ENCODE assay signal across 8 mouse cellular contexts in genomic region chr5:3802433-3803291, GRCm38 (mm10). TPM values are rescaled to one million over a fixed set of nuclear protein-coding genes. Genes with fewer than 3 reads are reported as not detected.
DNase-seq lines count a peak whose midpoint lies in the region; ATAC-seq and TF ChIP-seq lines count a peak whose summit lies in the region.

Gene Ankib1 (minus strand): TSS chr5:3802925.
Gene Krit1 (plus strand): TSS chr5:3803184.

- no peaks in the 10 kb centered on the region for H3K9me3 ChIP-seq in CH12.LX (replicated peaks; ENCODE audit: low read length)
- no peaks in the 10 kb centered on the region for H3K9me3 ChIP-seq in forebrain, embryonic 12.5 days
- no peaks in the 10 kb centered on the region for H3K9me3 ChIP-seq in heart, postnatal 0 days (replicated peaks; ENCODE audit: control insufficient read depth, low read length)
- H3K9me3 ChIP-seq in liver, postnatal 0 days (ENCODE audit: low read length), result no peaks in the 10 kb centered on the region
- H3K9me3 ChIP-seq in neural tube, embryonic 14.5 days (ENCODE audit: control insufficient read depth, low read length), result no peaks in the 10 kb centered on the region

- peak; percentile 95 for ATAC-seq in forebrain, embryonic 12.5 days (ENCODE audit: low FRiP score)
- ATAC-seq in heart, postnatal 0 days (ENCODE audit: insufficient read depth, low read depth), result peak; percentile 92
- peak; percentile 88 for ATAC-seq in liver, postnatal 0 days
- ATAC-seq in neural tube, embryonic 14.5 days (ENCODE audit: low read depth), result peak; percentile 96

- H3K9ac ChIP-seq in CH12.LX (ENCODE audit: insufficient read depth, low read depth), result peak within 1 kb of the TSS; percentile 42
- peak within 1 kb of the TSS; percentile 83 for H3K9ac ChIP-seq in forebrain, embryonic 12.5 days
- H3K9ac ChIP-seq in heart, postnatal 0 days (replicated peaks; ENCODE audit: low read depth, low read length), result peak within 1 kb of the TSS; percentile 83
- H3K9ac ChIP-seq in liver, postnatal 0 days (replicated peaks), result peak within 1 kb of the TSS; percentile 89
- peak within 1 kb of the TSS; percentile 69 for H3K9ac ChIP-seq in neural tube, embryonic 14.5 days (replicated peaks; ENCODE audit: low read depth, low read length)

- peak; percentile 76 for DNase-seq in CH12.LX (ENCODE audit: extremely low read depth)
- DNase-seq in c-Kit-positive CD71-positive TER-119-negative erythroid progenitor cells, embryonic 14.5 days (ENCODE audit: low read depth), result peak; percentile 81
- DNase-seq in heart, postnatal 0 days (ENCODE audit: low spot score), result peak; percentile 80
- peak; percentile 69 for DNase-seq in large intestine, adult 2 months (ENCODE audit: low read depth, low spot score)
- DNase-seq in liver, postnatal 0 days, result peak; percentile 92
- peak; percentile 91 for DNase-seq in testis, postnatal 10 days (ENCODE audit: low spot score)

- dilution Hi-C loops in CH12.LX (cut with MboI; ENCODE audit: extremely low pct_ligation_motif_present, extremely low pct_unique_long_range_greater_than_20kb, low sequenced_read_pairs), result no loop called here

- TF ChIP-seq CTCF in CH12.LX (conservative IDR thresholded peaks at IDR 0.05 in 1 of 2, IDR thresholded peaks at IDR 0.05 in 1 of 2; ENCODE audit: low read depth in 2 of 2, low read length in 2 of 2), result no peak
- TF ChIP-seq CTCF in heart, postnatal 0 days (IDR thresholded peaks at IDR 0.05; ENCODE audit: low read depth), result no peak
- no peak for TF ChIP-seq CTCF in liver, postnatal 0 days (IDR thresholded peaks at IDR 0.05; ENCODE audit: low read depth)

- peak within 1 kb of the TSS; percentile 100 for H3K4me2 ChIP-seq in CH12.LX (ENCODE audit: insufficient read depth, low read depth, poor library complexity, severe bottlenecking)
- H3K4me2 ChIP-seq in forebrain, embryonic 12.5 days, result peak within 1 kb of the TSS; percentile 86
- peak within 1 kb of the TSS; percentile 70 for H3K4me2 ChIP-seq in heart, postnatal 0 days (ENCODE audit: low read depth, low read length)
- H3K4me2 ChIP-seq in liver, postnatal 0 days (ENCODE audit: low read depth, low read length), result peak within 1 kb of the TSS; percentile 87
- peak within 1 kb of the TSS; percentile 87 for H3K4me2 ChIP-seq in neural tube, embryonic 14.5 days (ENCODE audit: low read depth, low read length)

- H3K79me2 ChIP-seq in CH12.LX (replicated peaks; ENCODE audit: control insufficient read depth, extremely low read depth, insufficient read depth, poor library complexity, severe bottlenecking), result peaks cover 43% of the 10 kb centered on the region

- peak; percentile 87; the same call in 1 of the 2 replicates for TF ChIP-seq POLR2A in CH12.LX (IDR thresholded peaks at IDR 0.05; ENCODE audit: low read depth, low read length)

- H3K4me1 ChIP-seq in CH12.LX (ENCODE audit: control insufficient read depth in 1 of 2, insufficient read depth in 2 of 2), result peaks cover 2 to 41% of the 10 kb centered on the region in 2 experiments; a peak in 3 of 4 replicates
- H3K4me1 ChIP-seq in forebrain, embryonic 12.5 days, result peaks cover 18% of the 10 kb centered on the region
- peaks cover 6% of the 10 kb centered on the region; the same call in 1 of the 2 replicates for H3K4me1 ChIP-seq in heart, postnatal 0 days (ENCODE audit: control insufficient read depth, insufficient read depth)
- H3K4me1 ChIP-seq in liver, postnatal 0 days (ENCODE audit: insufficient read depth), result peaks cover 15% of the 10 kb centered on the region
- peaks cover 14% of the 10 kb centered on the region for H3K4me1 ChIP-seq in neural tube, embryonic 14.5 days (ENCODE audit: control insufficient read depth, insufficient read depth, low read length)

- peaks cover 0 to 4% of the 10 kb centered on the region in 2 experiments for H3K36me3 ChIP-seq in CH12.LX (replicated peaks in 1 of 2; ENCODE audit: control insufficient read depth in 1 of 2, insufficient read depth in 1 of 2, low read length in 1 of 2)
- H3K36me3 ChIP-seq in forebrain, embryonic 12.5 days (replicated peaks), result no peaks in the 10 kb centered on the region
- H3K36me3 ChIP-seq in heart, postnatal 0 days (replicated peaks; ENCODE audit: control insufficient read depth, insufficient read depth, low read length), result no peaks in the 10 kb centered on the region
- H3K36me3 ChIP-seq in liver, postnatal 0 days (replicated peaks; ENCODE audit: insufficient read depth, low read length), result no peaks in the 10 kb centered on the region
- no peaks in the 10 kb centered on the region for H3K36me3 ChIP-seq in neural tube, embryonic 14.5 days (ENCODE audit: control insufficient read depth, insufficient read depth, low read length)

- WGBS in forebrain, embryonic 12.5 days, result under 1% methylated on average over 106 of the region's 109 CpGs
- WGBS in heart, postnatal 0 days, result under 1% methylated on average over 81 of the region's 109 CpGs
- WGBS in large intestine, adult 2 months, result under 1% methylated on average over 108 of the region's 109 CpGs
- WGBS in liver, postnatal 0 days (ENCODE audit: insufficient replicate concordance), result under 1% methylated on average over 83 of the region's 109 CpGs
- under 1% methylated on average over 101 of the region's 109 CpGs for WGBS in neural tube, embryonic 14.5 days

- no peak for TF ChIP-seq RAD21 in CH12.LX (IDR thresholded peaks at IDR 0.05; ENCODE audit: low read depth, low read length)

- H3K27ac ChIP-seq in CH12.LX (ENCODE audit: insufficient read depth, low read depth), result peak within 1 kb of the TSS; percentile 41
- H3K27ac ChIP-seq in forebrain, embryonic 12.5 days, result peak within 1 kb of the TSS; percentile 93
- H3K27ac ChIP-seq in heart, postnatal 0 days (ENCODE audit: low read depth), result peak within 1 kb of the TSS; percentile 90
- peak within 1 kb of the TSS; percentile 84 for H3K27ac ChIP-seq in liver, postnatal 0 days (ENCODE audit: low read depth)
- peak within 1 kb of the TSS; percentile 89 for H3K27ac ChIP-seq in neural tube, embryonic 14.5 days (ENCODE audit: low read depth, low read length)

- no peaks in the 10 kb centered on the region for H3K27me3 ChIP-seq in CH12.LX (replicated peaks)
- H3K27me3 ChIP-seq in forebrain, embryonic 12.5 days, result no peaks in the 10 kb centered on the region
- H3K27me3 ChIP-seq in heart, postnatal 0 days (ENCODE audit: control insufficient read depth, insufficient read depth, low read length), result no peaks in the 10 kb centered on the region
- H3K27me3 ChIP-seq in liver, postnatal 0 days (ENCODE audit: insufficient read depth, low read length), result no peaks in the 10 kb centered on the region
- no peaks in the 10 kb centered on the region for H3K27me3 ChIP-seq in neural tube, embryonic 14.5 days (ENCODE audit: control insufficient read depth, insufficient read depth, low read length)

- no peak for TF ChIP-seq EP300 in CH12.LX (IDR thresholded peaks at IDR 0.05; ENCODE audit: low read length)
- peak; percentile 32; the same call in 1 of the 2 replicates for TF ChIP-seq EP300 in heart, postnatal 0 days (IDR thresholded peaks at IDR 0.05; ENCODE audit: low read depth)
- no peak for TF ChIP-seq EP300 in liver, postnatal 0 days (IDR thresholded peaks at IDR 0.05; ENCODE audit: low read depth)

- peak within 1 kb of the TSS; percentile 73 to 94 (median 85) for H3K4me3 ChIP-seq in CH12.LX (replicated peaks in 1 of 3; ENCODE audit: low read depth in 2 of 3, low read length in 2 of 3, poor library complexity in 1 of 3)
- peak within 1 kb of the TSS; percentile 92 for H3K4me3 ChIP-seq in forebrain, embryonic 12.5 days (replicated peaks)
- peak within 1 kb of the TSS; percentile 95 for H3K4me3 ChIP-seq in heart, postnatal 0 days (ENCODE audit: low read depth, low read length)
- H3K4me3 ChIP-seq in liver, postnatal 0 days (ENCODE audit: low read depth, low read length), result peak within 1 kb of the TSS; percentile 89
- peak within 1 kb of the TSS; percentile 86 for H3K4me3 ChIP-seq in neural tube, embryonic 14.5 days (ENCODE audit: low read depth, low read length)

- in situ Hi-C loops in CH12.LX (cut with MboI; ENCODE audit: low pct_ligation_motif_present, low pct_unique_long_range_greater_than_20kb, low sequenced_read_pairs), result loop anchor here (10.0 kb wide), 1 partner anchor 158 kb away; no protein-coding TSS in a partner anchor

TF ChIP-seq in CH12.LX, 34 proteins besides CTCF, POLR2A, EP300 and RAD21 (continues in another document):
- TF ChIP-seq KAT2A (IDR thresholded peaks at IDR 0.05; ENCODE audit: insufficient replicate concordance, low read length) (peak; percentile 88; the same call in 1 of the 2 replicates), BHLHE40 (IDR thresholded peaks at IDR 0.05; ENCODE audit: low read depth, low read length) (peak; percentile 70), ZMIZ1 (IDR thresholded peaks at IDR 0.05; ENCODE audit: low read depth, low read length) (no peak; the same call in none of the 2 replicates), NRF1 (IDR thresholded peaks at IDR 0.05; ENCODE audit: low read depth, low read length) (peak; percentile 74), SMC3 (IDR thresholded peaks at IDR 0.05; ENCODE audit: low read depth, low read length) (no peak), USF1 (IDR thresholded peaks at IDR 0.05; ENCODE audit: low read depth, low read length) (no peak), SIN3A (IDR thresholded peaks at IDR 0.05; ENCODE audit: low read length) (peak; percentile 93), CHD1 (IDR thresholded peaks at IDR 0.05; ENCODE audit: low read depth, low read length) (no peak; the same call in 1 of the 2 replicates)

RNA-seq across cellular contexts. Expression of gene Ankib1, which starts in this region (rescaled TPM):
- total RNA-seq in CH12.LX (2012; rRNA removed), result 13.7 and 16.2 TPM in 2 replicates
- 19.3 and 21.2 TPM in 2 replicates for total RNA-seq in CH12.LX (2014; rRNA removed)
- polyA plus RNA-seq in CH12.LX (2012; ENCODE audit: insufficient read length, low read depth), result 15.8 and 16.6 TPM in 2 replicates
- polyA plus RNA-seq in forebrain, embryonic 12.5 days (2016; fragmentation: Nextera tagmentation; extraction: Ambion mirVana), result 21.6 and 22.1 TPM in 2 replicates
- 10.2 and 13.3 TPM in 2 replicates for total RNA-seq in heart, postnatal 0 days (2014; rRNA removed; ENCODE audit: low replicate concordance)
- polyA plus RNA-seq in heart, postnatal 0 days (2015; fragmentation: Nextera tagmentation; extraction: Ambion mirVana), result 3.5 and 3.7 TPM in 2 replicates
- 6.0 and 10.7 TPM in 2 replicates for polyA plus RNA-seq in large intestine, adult 2 months (2012; rRNA removed)
- 2.6 and 2.9 TPM in 2 replicates for polyA plus RNA-seq in liver, postnatal 0 days (2015; fragmentation: Nextera tagmentation; extraction: Ambion mirVana)
- polyA plus RNA-seq in neural tube, embryonic 14.5 days (2014; fragmentation: Nextera tagmentation; extraction: Ambion mirVana), result 24.4 and 25.8 TPM in 2 replicates

RNA-seq across cellular contexts. Expression of gene Krit1, which starts in this region (rescaled TPM):
- 24.1 and 24.8 TPM in 2 replicates for total RNA-seq in CH12.LX (2012; rRNA removed)
- total RNA-seq in CH12.LX (2014; rRNA removed), result 47.4 and 56.1 TPM in 2 replicates
- polyA plus RNA-seq in CH12.LX (2012; ENCODE audit: insufficient read length, low read depth), result 30.7 and 31.2 TPM in 2 replicates
- 77.8 and 83.3 TPM in 2 replicates for polyA plus RNA-seq in forebrain, embryonic 12.5 days (2016; fragmentation: Nextera tagmentation; extraction: Ambion mirVana)
- total RNA-seq in heart, postnatal 0 days (2014; rRNA removed; ENCODE audit: low replicate concordance), result 23.8 and 39.6 TPM in 2 replicates
- polyA plus RNA-seq in heart, postnatal 0 days (2015; fragmentation: Nextera tagmentation; extraction: Ambion mirVana), result 29.5 and 30.0 TPM in 2 replicates
- 4.2 and 6.9 TPM in 2 replicates for polyA plus RNA-seq in large intestine, adult 2 months (2012; rRNA removed)
- polyA plus RNA-seq in liver, postnatal 0 days (2015; fragmentation: Nextera tagmentation; extraction: Ambion mirVana), result 10.5 and 12.7 TPM in 2 replicates
- 61.7 and 69.7 TPM in 2 replicates for polyA plus RNA-seq in neural tube, embryonic 14.5 days (2014; fragmentation: Nextera tagmentation; extraction: Ambion mirVana)

Comparison
In these comparisons a context has a peak if more than half of its experiments do, and no peak if none do; other contexts are left out.
1. Peak in every context shown above with its lines: DNase-seq, ATAC-seq, H3K4me3 ChIP-seq and H3K27ac ChIP-seq.
2. H3K27ac ChIP-seq: peak in every context shown above with its lines; median percentile 93 in forebrain, embryonic 12.5 days; 90 in heart, postnatal 0 days; 89 in neural tube, embryonic 14.5 days; 84 in liver, postnatal 0 days; 41 in CH12.LX.